Comparison of ENCODE assay signal across 13 mouse cellular contexts in genomic region chr17:28270165-28270564, GRCm38 (mm10). TPM values are rescaled to one million over a fixed set of nuclear protein-coding genes. Genes with fewer than 3 reads are reported as not detected.
DNase-seq lines count a peak whose midpoint lies in the region; ATAC-seq and TF ChIP-seq lines count a peak whose summit lies in the region.
"Had no signal": no experiment of that assay in that cellular context is flagged by ENCODE, and none has a peak within 500 bp of the region (broad histone marks: within the 10 kb centered on the region; RNA-seq: fewer than 3 reads in every experiment).

No protein-coding gene starts in this region.

- intact Hi-C loops in heart, postnatal 14 days (cut with DNase I): loop anchor here (5.0 kb wide), 1 partner anchor 38 kb away; the partner anchor contains the start of gene Ppard

- H3K9me3 ChIP-seq in heart, embryonic 16.5 days (replicated peaks; ENCODE audit: control insufficient read depth, low read length): no peaks in the 10 kb centered on the region
- no peaks in the 10 kb centered on the region for H3K9me3 ChIP-seq in E14TG2a.4 (ENCODE audit: low read length)
- H3K9me3 ChIP-seq in intestine, postnatal 0 days (ENCODE audit: control insufficient read depth): no peaks in the 10 kb centered on the region

- WGBS in heart, embryonic 16.5 days: 56% methylated on average over 13 of the region's 13 CpGs
- 19% methylated on average over 13 of the region's 13 CpGs for WGBS in intestine, postnatal 0 days
- 35% methylated on average over 13 of the region's 13 CpGs for WGBS in thymus, adult 2 months

- TF ChIP-seq POLR2A in thymus, adult 2 months (IDR thresholded peaks at IDR 0.05; ENCODE audit: control insufficient read depth, extremely low read depth, insufficient read depth, low read length, poor library complexity): no peak

- H3K9ac ChIP-seq in heart, embryonic 16.5 days (ENCODE audit: low read length): no peak overlapping the region
- H3K9ac ChIP-seq in intestine, postnatal 0 days (ENCODE audit: low read depth, low read length): no peak overlapping the region; the same call in 1 of the 2 replicates

- no peak for TF ChIP-seq CTCF in E14TG2a.4 (conservative IDR thresholded peaks at IDR 0.05; ENCODE audit: low read length)
- TF ChIP-seq CTCF in intestine, postnatal 0 days (IDR thresholded peaks at IDR 0.05; ENCODE audit: low read depth): no peak
- TF ChIP-seq CTCF in thymus, adult 2 months (IDR thresholded peaks at IDR 0.05; ENCODE audit: borderline replicate concordance, control insufficient read depth, extremely low read depth, insufficient read depth, low read length, poor library complexity): no peak

- H3K4me3 ChIP-seq in heart, embryonic 16.5 days (ENCODE audit: low read length): no peak overlapping the region
- H3K4me3 ChIP-seq in E14TG2a.4 (replicated peaks; ENCODE audit: low read length): peak overlapping the region; percentile 60
- no peak overlapping the region for H3K4me3 ChIP-seq in intestine, postnatal 0 days (ENCODE audit: low read depth, low read length)
- no peak overlapping the region for H3K4me3 ChIP-seq in thymus, adult 2 months (ENCODE audit: control insufficient read depth, insufficient read depth, low read length)

- ATAC-seq in heart, embryonic 16.5 days (replicated peaks; ENCODE audit: extremely low read depth, insufficient read depth, low FRiP score): no peak
- ATAC-seq in intestine, postnatal 0 days: peak; percentile 40
- ATAC-seq: forebrain, embryonic 16.5 days had no signal

- H3K4me1 ChIP-seq in heart, embryonic 16.5 days (ENCODE audit: control insufficient read depth, insufficient read depth, low read length): peaks cover 8% of the 10 kb centered on the region
- H3K4me1 ChIP-seq in E14TG2a.4 (replicated peaks; ENCODE audit: low read depth, low read length): peaks cover 79% of the 10 kb centered on the region
- H3K4me1 ChIP-seq in intestine, postnatal 0 days (replicated peaks; ENCODE audit: control insufficient read depth, insufficient read depth, low read length): 0 out of 2 replicates have a peak, but pooled peaks cover 3% of the 10 kb centered on the region
- H3K4me1 ChIP-seq in thymus, adult 2 months (replicated peaks; ENCODE audit: control insufficient read depth, insufficient read depth, low read length): peaks cover 21% of the 10 kb centered on the region

- H3K4me2 ChIP-seq in heart, embryonic 16.5 days (ENCODE audit: low read depth, low read length): no peak overlapping the region
- H3K4me2 ChIP-seq in intestine, postnatal 0 days (replicated peaks; ENCODE audit: low read depth): no peak overlapping the region

- DNase-seq in heart, postnatal 14 days: no peak
- peak; percentile 45 for DNase-seq in thymus, adult 2 months
- no peak for DNase-seq in ovary, postnatal 36 days (ENCODE audit: low spot score)
- no peak for DNase-seq in layer of hippocampus, adult 9-10 months (ENCODE audit: low spot score)
- DNase-seq in cerebellum, postnatal 14 days: no peak
- DNase-seq: cerebellum, postnatal 36 days; gastrocnemius, postnatal 36 days; kidney, adult 11 months had no signal

- H3K27ac ChIP-seq in heart, embryonic 16.5 days (ENCODE audit: low read length): 0 out of 2 replicates have a peak overlapping the region, but pooled peaks have one; percentile 16
- peak overlapping the region; percentile 35; the same call in 1 of the 2 replicates for H3K27ac ChIP-seq in intestine, postnatal 0 days (ENCODE audit: low read depth, low read length)
- H3K27ac ChIP-seq in thymus, adult 2 months (ENCODE audit: control insufficient read depth, insufficient read depth, low read length): no peak overlapping the region
- H3K27ac ChIP-seq: macrophage had no signal

- no peaks in the 10 kb centered on the region for H3K27me3 ChIP-seq in heart, embryonic 16.5 days (ENCODE audit: control insufficient read depth, insufficient read depth, low read length)
- H3K27me3 ChIP-seq in E14TG2a.4 (ENCODE audit: insufficient read depth, low read length): no peaks in the 10 kb centered on the region
- no peaks in the 10 kb centered on the region for H3K27me3 ChIP-seq in intestine, postnatal 0 days (replicated peaks; ENCODE audit: control insufficient read depth, insufficient read depth, low read length)
- H3K27me3 ChIP-seq in thymus, adult 2 months (ENCODE audit: control insufficient read depth, insufficient read depth, low read length): no peaks in the 10 kb centered on the region

- H3K36me3 ChIP-seq in heart, embryonic 16.5 days (ENCODE audit: control insufficient read depth, insufficient read depth): no peaks in the 10 kb centered on the region
- H3K36me3 ChIP-seq in E14TG2a.4 (ENCODE audit: insufficient read depth, low read length): peaks cover 7% of the 10 kb centered on the region; the same call in 1 of the 2 replicates
- H3K36me3 ChIP-seq in intestine, postnatal 0 days (ENCODE audit: control insufficient read depth, insufficient read depth): no peaks in the 10 kb centered on the region
- no peaks in the 10 kb centered on the region for H3K36me3 ChIP-seq in thymus, adult 2 months (ENCODE audit: control insufficient read depth, insufficient read depth, low read length)

RNA-seq across cellular contexts. Expression of gene Ppard, which starts 37.7 kb away (rescaled TPM):
- polyA plus RNA-seq in heart, embryonic 16.5 days (2015; fragmentation: Nextera tagmentation; extraction: Ambion mirVana): 1.2 and 1.8 TPM in 2 replicates
- total RNA-seq in heart, postnatal 14 days (2021): 10 to 100 TPM; 37.7 to 39.4 TPM
- 1.7 and 2.1 TPM in 2 replicates for polyA plus RNA-seq in intestine, postnatal 0 days (2015; fragmentation: Nextera tagmentation; extraction: Ambion mirVana)
- polyA plus RNA-seq in thymus, adult 2 months (2012; rRNA removed): 50.7 and 51.6 TPM in 2 replicates

RNA-seq across cellular contexts. Expression of gene Fance, which starts 43.2 kb away (rescaled TPM):
- 17.6 and 21.1 TPM in 2 replicates for polyA plus RNA-seq in heart, embryonic 16.5 days (2015; fragmentation: Nextera tagmentation; extraction: Ambion mirVana)
- 10 to 100 TPM; 12.8 to 14.2 TPM for total RNA-seq in heart, postnatal 14 days (2021)
- 10.3 and 11.0 TPM in 2 replicates for polyA plus RNA-seq in intestine, postnatal 0 days (2015; fragmentation: Nextera tagmentation; extraction: Ambion mirVana)
- polyA plus RNA-seq in thymus, adult 2 months (2012; rRNA removed): 31.3 and 37.7 TPM in 2 replicates

RNA-seq across cellular contexts. Expression of gene Rpl10a, which starts 58.1 kb away (rescaled TPM):
- polyA plus RNA-seq in heart, embryonic 16.5 days (2015; fragmentation: Nextera tagmentation; extraction: Ambion mirVana): 279 and 343 TPM in 2 replicates
- total RNA-seq in heart, postnatal 14 days (2021): 100 to 1,000 TPM; 411 to 471 TPM
- 383 and 417 TPM in 2 replicates for polyA plus RNA-seq in intestine, postnatal 0 days (2015; fragmentation: Nextera tagmentation; extraction: Ambion mirVana)
- 3,187 and 3,626 TPM in 2 replicates for polyA plus RNA-seq in thymus, adult 2 months (2012; rRNA removed)

Comparison
In these comparisons a context has a peak if more than half of its experiments do, and no peak if none do; other contexts are left out.
1. RNA of gene Ppard, which starts 37.7 kb away (polyA plus RNA-seq): 50.7 to 51.6 TPM in thymus, adult 2 months; 1.7 to 2.1 TPM in intestine, postnatal 0 days and 1.2 to 1.8 TPM in heart, embryonic 16.5 days; every median in the first group is over 10 times any median in the second.